Mouse (Mus musculus): ENCODE results near the gene Oprl1. TPM values are rescaled to one million over a fixed set of nuclear protein-coding genes. Genes with fewer than 3 reads are reported as not detected.
A peak's percentile ranks its signal among the peaks of the same experiment; 100 is the strongest.

Oprl1 gene
- total RNA-seq, 2 experiments from 2014 or later = not detected

- no peak for DNase-seq
- intact Hi-C loops (cut with DNase I) = no loop called here
These were observed 23.7 kb upstream of the Oprl1 start for GRCm38 (mm10) chr2:181691083-181691482.

DNA sequence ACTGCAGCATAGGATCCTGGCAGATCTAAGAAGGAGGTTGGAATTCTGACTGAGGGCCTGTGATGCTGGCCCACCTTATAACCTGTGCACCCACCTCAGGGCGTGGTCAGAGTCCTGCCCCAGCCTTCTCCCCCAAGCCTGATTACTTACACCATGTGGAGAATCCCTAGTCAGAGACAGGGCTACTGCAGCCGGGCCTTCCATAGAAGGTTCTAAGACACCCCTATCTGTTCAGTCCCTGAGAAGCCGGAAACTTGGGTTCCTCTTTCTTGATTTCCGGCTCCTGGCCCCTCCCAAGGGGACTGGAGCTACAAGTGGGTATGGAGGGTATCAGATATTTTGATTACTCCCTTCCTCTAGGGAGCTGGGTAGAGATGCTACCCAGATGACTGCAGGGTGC, 23.2 kb upstream of the Oprl1 start:
- no peak for DNase-seq
- intact Hi-C loops (cut with DNase I) = no loop called here

DNA sequence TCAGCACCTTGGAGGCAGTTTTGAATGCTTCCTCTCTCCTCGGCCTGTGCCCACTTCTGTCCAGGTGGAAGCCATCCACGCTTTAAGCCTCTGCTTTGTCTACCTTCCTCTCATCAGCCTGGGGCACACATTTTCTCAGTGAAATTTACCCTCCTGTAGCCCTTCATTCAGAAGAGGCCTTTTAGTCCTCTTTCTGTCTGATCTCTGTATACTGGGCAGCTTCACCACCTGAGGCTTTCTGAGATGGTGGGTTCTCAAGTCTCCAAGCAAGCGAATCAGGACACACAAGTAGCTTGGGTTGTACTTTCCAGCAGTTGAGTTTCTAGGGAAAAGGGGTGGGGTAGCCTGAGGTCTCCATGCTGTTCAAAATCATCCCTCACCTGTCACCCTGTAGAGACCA, 22.5 kb upstream of the Oprl1 start:
- DNase-seq = no peak
- intact Hi-C loops (cut with DNase I) = no loop called here

- intact Hi-C loops (cut with DNase I) = no loop called here
- peak; percentile 83 to 88 for DNase-seq
These were observed 21.2 kb upstream of the Oprl1 start, which contains the start of gene Rgs19 for GRCm38 (mm10) chr2:181693339-181694280. Rgs19 (minus strand) TSS chr2:181693977.

DNA sequence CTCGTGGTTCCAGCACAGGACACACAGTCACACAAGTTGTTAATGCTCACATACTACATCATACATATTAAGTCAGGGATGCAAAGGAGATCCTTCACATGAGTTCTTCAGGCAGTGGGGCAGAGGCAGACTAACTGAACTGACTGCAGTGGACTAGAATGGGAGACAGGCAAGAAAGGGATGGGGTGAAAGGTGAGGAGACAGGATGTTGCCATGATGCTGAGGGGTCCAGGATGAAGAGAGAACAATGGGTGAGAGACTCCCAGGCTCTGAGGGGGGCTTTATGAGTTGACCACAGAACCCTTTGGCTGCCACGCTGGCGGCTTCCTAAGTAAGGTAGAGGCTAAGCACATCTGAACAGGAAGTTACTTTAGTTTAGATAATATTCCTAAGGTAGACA, 20.2 kb upstream of the Oprl1 start:
- intact Hi-C loops (cut with DNase I) = no loop called here
- no peak for DNase-seq

DNA sequence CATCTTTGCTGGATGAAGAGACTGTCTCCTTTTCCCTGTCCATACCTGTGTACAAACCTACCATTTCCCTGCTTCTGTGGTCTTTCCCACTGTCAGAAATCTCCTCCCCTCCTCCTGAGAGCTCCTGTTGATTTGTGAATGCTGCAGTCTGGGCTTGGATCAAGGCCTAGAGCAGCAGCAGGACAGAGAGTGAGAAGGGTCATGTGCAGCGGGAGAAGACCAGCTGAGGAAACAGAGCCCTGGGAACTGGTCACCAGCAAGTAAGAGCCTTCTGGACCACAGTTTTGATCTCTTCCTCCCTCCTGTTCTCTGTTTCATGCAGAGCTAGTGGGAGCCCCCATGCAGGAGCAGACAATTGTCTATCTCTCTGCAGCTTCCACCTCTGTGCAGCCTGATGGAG, 19.0 kb upstream of the Oprl1 start:
- intact Hi-C loops (cut with DNase I) = no loop called here
- no peak for DNase-seq

- intact Hi-C loops (cut with DNase I) = no loop called here
- no peak for DNase-seq
These were observed 17.9 kb upstream of the Oprl1 start for GRCm38 (mm10) chr2:181696801-181697420.

DNA sequence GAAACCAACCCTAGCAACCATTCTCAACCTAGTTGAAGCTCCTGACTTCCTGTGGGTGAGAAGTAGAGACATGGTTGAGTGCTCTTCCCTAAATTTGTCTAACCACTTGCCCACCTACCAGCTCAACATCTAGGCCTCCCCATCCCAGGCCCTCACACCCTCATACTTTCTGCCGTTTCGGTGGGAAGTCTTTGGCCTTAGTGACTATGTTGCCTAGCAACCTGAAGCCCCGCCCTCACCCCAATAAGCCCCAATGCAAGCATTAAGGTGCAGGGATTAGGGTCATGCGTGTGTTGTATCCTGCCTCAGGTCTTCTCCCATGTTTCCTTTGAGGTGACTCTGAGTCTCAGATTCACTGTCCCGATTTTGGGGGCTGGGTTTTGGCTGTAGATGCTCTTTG, 16.6 kb upstream of the Oprl1 start, which contains the start of gene Lkaaear1:
Lkaaear1 (minus strand) TSS at position 202 of the 400 bp plus-strand sequence.
- intact Hi-C loops (cut with DNase I) = no loop called here
- DNase-seq = no peak

- DNase-seq = no peak
- intact Hi-C loops (cut with DNase I) = loop anchor here (5.0 kb wide), 1 partner anchor 84 kb away; no protein-coding TSS in a partner anchor
These were observed 8.1 kb upstream of the Oprl1 start for GRCm38 (mm10) chr2:181706668-181707067.

DNA sequence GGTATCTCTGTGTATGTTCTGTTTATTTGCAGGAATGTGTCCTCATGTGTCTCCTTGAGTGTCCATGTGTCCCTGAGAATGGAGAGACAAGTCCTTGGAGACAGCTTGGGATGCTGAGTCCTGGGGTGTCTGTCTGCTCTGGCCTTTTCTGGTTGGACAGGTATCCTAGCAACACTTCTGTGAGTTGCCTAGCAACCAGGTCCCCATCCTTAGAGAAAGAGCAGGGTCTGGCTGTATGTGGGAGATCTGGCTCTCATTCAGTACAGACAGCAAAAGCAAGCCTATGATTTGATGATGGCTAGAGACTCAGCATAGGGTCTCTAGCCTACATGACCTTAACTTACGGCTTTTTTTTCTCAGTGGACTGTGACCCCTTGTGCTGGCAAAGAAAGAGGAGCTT, 1.1 kb upstream of the Oprl1 start:
- intact Hi-C loops (cut with DNase I) = no loop called here
- no peak for DNase-seq

- no peak for DNase-seq
- intact Hi-C loops (cut with DNase I) = no loop called here
These were observed 566 bp downstream of the Oprl1 start for GRCm38 (mm10) chr2:181715382-181715781.

GRCm38 (mm10) chr2:181716991-181717390, 2.2 kb downstream of the Oprl1 start:
- intact Hi-C loops (cut with DNase I) = no loop called here
- DNase-seq = no peak

- intact Hi-C loops (cut with DNase I) = no loop called here
- no peak for DNase-seq
These were observed 5.2 kb downstream of the Oprl1 start for GRCm38 (mm10) chr2:181720061-181720460.

- no peak for DNase-seq
- intact Hi-C loops (cut with DNase I) = no loop called here
These were observed 6.4 kb downstream of the Oprl1 start for GRCm38 (mm10) chr2:181721200-181721599.

DNA sequence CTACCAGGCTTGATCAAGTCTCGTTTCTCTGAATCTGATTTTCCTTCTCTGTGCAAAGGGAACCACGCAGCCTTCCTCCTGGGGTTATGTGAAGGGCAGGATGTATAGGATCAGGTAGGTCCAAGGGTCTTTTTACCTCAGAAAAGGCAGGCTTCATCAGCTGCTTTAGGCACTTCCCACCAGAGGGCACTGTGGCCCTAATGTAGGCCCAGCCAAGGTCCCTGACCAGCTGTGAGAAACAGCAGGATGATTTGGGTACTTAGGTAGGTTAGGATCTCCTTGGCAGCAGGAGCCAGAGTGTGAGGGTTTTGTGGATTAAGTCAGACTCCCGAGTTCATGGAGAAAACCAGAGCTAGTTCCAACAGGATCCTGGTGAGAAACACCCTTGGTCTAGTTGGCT, 7.4 kb downstream of the Oprl1 start:
- peak; percentile 14 to 28 for DNase-seq
- intact Hi-C loops (cut with DNase I) = no loop called here

GRCm38 (mm10) chr2:181727659-181728262, 12.9 kb downstream of the Oprl1 start:
- intact Hi-C loops (cut with DNase I) = no loop called here
- no peak for DNase-seq

DNA sequence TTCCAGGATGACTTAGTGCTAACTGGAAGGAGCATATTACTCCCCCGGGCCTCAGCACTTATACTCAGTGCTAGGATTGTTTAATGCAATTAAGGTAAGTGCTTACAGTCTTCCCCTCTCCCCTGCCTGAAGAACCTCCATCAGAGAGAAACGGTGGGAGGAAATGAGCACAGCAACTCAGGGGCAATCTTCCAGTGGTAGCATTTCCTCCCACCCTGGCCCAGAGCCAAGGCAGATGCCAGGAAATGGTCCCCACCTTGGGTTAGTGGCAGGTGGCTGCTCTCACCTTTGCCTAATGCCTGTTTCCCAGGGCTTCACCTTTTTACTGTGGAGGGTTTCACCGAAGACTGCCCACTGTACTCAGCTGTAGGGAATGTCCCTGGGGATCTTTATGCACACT, 15.2 kb downstream of the Oprl1 start:
- intact Hi-C loops (cut with DNase I) = no loop called here
- DNase-seq = no peak

DNA sequence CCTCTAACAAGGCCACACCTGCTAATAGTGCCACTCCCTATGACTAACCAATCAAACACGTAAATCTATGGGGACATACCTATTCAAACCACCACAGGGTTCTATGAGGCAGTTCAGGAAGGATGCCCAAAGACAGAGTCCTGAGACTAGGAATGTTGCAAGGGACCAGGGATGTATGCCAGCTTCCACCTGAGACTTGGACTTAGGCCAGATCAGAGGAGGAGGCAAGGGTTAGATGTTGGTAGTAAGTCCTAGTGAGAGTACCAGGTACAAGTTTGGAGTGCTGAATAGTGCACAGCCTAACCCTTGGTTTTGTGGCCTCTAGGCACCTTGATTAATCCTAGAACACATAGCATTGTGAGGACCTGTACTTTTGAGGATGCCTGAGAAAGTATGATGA, 37.8 kb downstream of the Oprl1 start:
- intact Hi-C loops (cut with DNase I) = no loop called here

GRCm38 (mm10) chr2:181758147-181758725, 43.4 kb downstream of the Oprl1 start:
- intact Hi-C loops (cut with DNase I) = no loop called here
- no peak for DNase-seq

More for the DNA sequence above, 37.8 kb downstream of the Oprl1 start:
- no peak for DNase-seq

DNA sequence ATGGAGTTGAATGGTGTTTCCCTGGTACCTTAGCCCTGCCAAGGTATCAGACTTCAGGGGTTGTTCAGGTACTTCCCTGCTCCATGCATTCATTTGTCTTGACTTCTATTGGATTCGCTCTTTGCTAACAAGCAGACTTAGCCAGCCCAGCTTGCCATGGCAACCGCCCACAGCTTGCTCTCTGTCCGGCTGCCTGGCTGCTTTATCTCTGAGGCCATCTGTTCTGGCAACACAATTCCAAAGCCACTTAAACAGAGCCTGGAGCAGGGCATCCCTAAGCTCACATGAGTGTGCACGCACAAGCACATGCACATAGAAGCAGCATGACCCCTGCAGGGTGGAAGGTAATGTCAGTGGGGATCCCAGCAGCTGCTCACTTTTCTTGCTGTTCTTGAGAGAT, 44.2 kb downstream of the Oprl1 start:
- intact Hi-C loops (cut with DNase I) = no loop called here
- DNase-seq = no peak

All from heart, postnatal 14 days (tissue).